Mouse (Mus musculus) thymus, adult 2 months (tissue): Measurements from ENCODE around the gene Tmprss7. TPM values are rescaled to one million over a fixed set of nuclear protein-coding genes. Genes with fewer than 3 reads are reported as not detected.
A peak's percentile ranks its signal among the peaks of the same experiment; 100 is the strongest.

Source experiments
- DNase-seq: peaks from one replicate; pipeline ENCODE4 v3.0.0; 2021
- H3K27ac ChIP-seq: fragments of 200-500 bp; 2 replicates; pipeline ENCODE4 v1.5.1; 2012; ENCODE audit warnings: low read length, control low read depth; ENCODE audit not compliant: control insufficient read depth, insufficient read depth
- H3K27me3 ChIP-seq: fragments of 200-500 bp; 2 replicates; pipeline ENCODE4 v1.6.1; 2012; ENCODE audit warnings: mild to moderate bottlenecking, low read length, moderate library complexity, mixed read lengths; ENCODE audit not compliant: control insufficient read depth, insufficient read depth
- H3K36me3 ChIP-seq: fragments of 200-500 bp; 2 replicates; pipeline ENCODE4 v1.6.1; 2012; ENCODE audit warnings: mild to moderate bottlenecking, low read length, moderate library complexity; ENCODE audit not compliant: control insufficient read depth, insufficient read depth
- H3K4me1 ChIP-seq: fragments of 200-500 bp; replicated peaks from 2 replicates; pipeline ENCODE4 v1.6.1; 2012; ENCODE audit warnings: low read length; ENCODE audit not compliant: control insufficient read depth, insufficient read depth
- H3K4me3 ChIP-seq: fragments of 200-500 bp; 2 replicates; pipeline ENCODE4 v1.5.1; 2012; ENCODE audit warnings: mild to moderate bottlenecking, low read length, control low read depth, moderate library complexity; ENCODE audit not compliant: control insufficient read depth, insufficient read depth
- CTCF ChIP-seq: fragments of 200-500 bp; IDR thresholded peaks from 2 replicates; pipeline ENCODE4 v1.5.1; 2012; ENCODE audit warnings: mild to moderate bottlenecking, control low read depth, low read length, moderate library complexity, borderline replicate concordance; ENCODE audit not compliant: control insufficient read depth, poor library complexity, insufficient read depth; ENCODE audit errors: extremely low read depth
- POLR2A ChIP-seq: fragments of 200-500 bp; IDR thresholded peaks from 2 replicates; pipeline ENCODE4 v1.6.1; 2012; ENCODE audit warnings: mild to moderate bottlenecking, low read length, control low read depth, moderate library complexity; ENCODE audit not compliant: control insufficient read depth, poor library complexity, insufficient read depth; ENCODE audit errors: extremely low read depth
- WGBS: fragments of 180-500 bp; shearing (Covaris S2); methylation state at CpG from one replicate; pipeline ENCODE4 v1.1.7; 2018; 5-methylcytosine and 5-hydroxymethylcytosine counted together
- polyA plus RNA-seq: library from polyadenylated mRNA; depleted of rRNA; stranded (reverse); fragments of >200 nt; gene quantifications from 2 replicates; pipeline ENCODE4 v1.2.3, GENCODE M21; 2012

Tmprss7 gene
- polyA plus RNA-seq, 1 experiment = 0.07 TPM

DNA sequence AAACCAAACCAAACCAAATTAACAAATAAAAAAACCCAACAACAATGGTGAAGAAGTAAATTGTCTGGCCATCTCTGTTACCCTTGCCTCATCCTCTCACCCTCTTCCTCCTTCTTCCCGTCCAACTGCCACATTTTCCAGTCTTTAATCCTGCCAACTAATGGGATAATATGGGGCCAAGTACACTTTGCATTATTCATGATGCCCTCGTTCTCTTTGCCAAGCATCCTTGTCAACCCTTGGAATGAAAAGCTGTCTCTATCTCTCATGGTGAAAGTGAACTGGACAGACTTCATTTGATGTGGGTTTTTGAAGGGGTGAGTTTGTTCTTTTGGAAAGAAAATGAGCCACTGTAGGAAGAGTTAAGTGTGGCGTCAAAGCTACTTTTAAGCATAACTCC lies 607 bp downstream of the Tmprss7 start:
- no peak for DNase-seq
- no peak overlapping the region for H3K4me3 ChIP-seq

GRCm38 (mm10) chr16:45690178-45690577 lies 3.3 kb downstream of the Tmprss7 start:
- no peak overlapping the region for H3K4me3 ChIP-seq
- WGBS = 52% methylated on average over 4 of the region's 4 CpGs
- no peak overlapping the region for H3K27ac ChIP-seq
- TF ChIP-seq POLR2A = no peak
- TF ChIP-seq CTCF = no peak
- H3K36me3 ChIP-seq = no peaks in the 10 kb centered on the region
- no peak for DNase-seq
- no peaks in the 10 kb centered on the region; the same call in 1 of the 2 replicates for H3K4me1 ChIP-seq
- H3K27me3 ChIP-seq = no peaks in the 10 kb centered on the region

More for the DNA sequence above, 607 bp downstream of the Tmprss7 start:
- Histone ChIP-seq H3K27ac (no peak overlapping the region), H3K36me3 (no peaks in the 10 kb centered on the region), H3K4me1 (no peaks in the 10 kb centered on the region; the same call in 1 of the 2 replicates), H3K27me3 (no peaks in the 10 kb centered on the region)
- 83% methylated on average over 3 of the region's 3 CpGs for WGBS
- TF ChIP-seq CTCF (no peak), POLR2A (no peak)

DNA sequence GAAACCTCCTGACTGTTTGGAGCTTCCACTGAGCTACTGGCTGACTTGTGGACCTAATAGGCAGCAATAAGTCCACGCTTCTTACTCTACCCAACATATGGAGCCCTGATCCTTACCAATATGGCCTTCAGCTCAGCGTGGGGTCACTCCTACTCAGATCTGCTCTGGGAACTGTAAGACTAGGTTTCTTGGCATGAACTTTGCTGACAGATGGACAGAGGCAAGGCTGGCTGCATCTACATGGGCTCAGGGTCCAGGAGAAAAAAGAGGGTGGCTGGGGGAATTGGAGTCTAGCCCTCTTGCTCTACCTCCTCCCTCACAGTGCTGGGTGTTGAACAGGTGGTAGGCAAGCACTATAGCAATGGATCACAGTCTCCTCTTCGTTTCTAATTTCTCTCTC lies 6.6 kb downstream of the Tmprss7 start:
- no peaks in the 10 kb centered on the region for H3K36me3 ChIP-seq
- H3K4me3 ChIP-seq = no peak overlapping the region
- DNase-seq = no peak
- TF ChIP-seq CTCF (no peak), POLR2A (no peak)
- H3K27me3 ChIP-seq = no peaks in the 10 kb centered on the region
- WGBS = 88% methylated on average over 3 of the region's 3 CpGs
- no peak overlapping the region for H3K27ac ChIP-seq
- H3K4me1 ChIP-seq = no peaks in the 10 kb centered on the region; the same call in 1 of the 2 replicates

- Histone ChIP-seq H3K4me3 (no peak overlapping the region), H3K4me1 (no peaks in the 10 kb centered on the region; the same call in 1 of the 2 replicates), H3K27ac (no peak overlapping the region), H3K27me3 (no peaks in the 10 kb centered on the region), H3K36me3 (no peaks in the 10 kb centered on the region)
- TF ChIP-seq POLR2A = no peak
- no peak for TF ChIP-seq CTCF
- no peak for DNase-seq
- WGBS = 94% methylated on average over 3 of the region's 3 CpGs
These were observed 8.2 kb downstream of the Tmprss7 start for GRCm38 (mm10) chr16:45685295-45685694.

DNA sequence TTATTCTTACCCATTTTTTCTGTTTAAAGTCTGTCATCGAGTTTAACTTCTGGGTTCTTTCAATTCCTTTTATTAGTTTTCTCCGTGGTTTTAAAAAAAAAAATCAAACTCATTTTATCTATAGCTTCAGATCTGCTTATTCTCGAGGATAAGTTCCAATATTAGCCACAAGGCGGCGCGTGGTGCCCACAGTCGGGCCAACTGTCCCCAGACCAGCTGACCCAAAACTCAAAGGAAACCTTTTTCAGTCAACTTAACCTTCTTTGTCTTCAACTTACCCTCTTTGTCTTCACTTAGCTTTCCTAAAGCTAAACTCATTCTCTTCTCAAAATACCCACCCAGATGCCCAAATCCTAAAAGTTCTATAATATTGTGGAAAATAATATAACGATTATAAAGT lies 8.6 kb downstream of the Tmprss7 start:
- TF ChIP-seq POLR2A = no peak
- peak; percentile 64; the same call in 1 of the 2 replicates for TF ChIP-seq CTCF

DNA sequence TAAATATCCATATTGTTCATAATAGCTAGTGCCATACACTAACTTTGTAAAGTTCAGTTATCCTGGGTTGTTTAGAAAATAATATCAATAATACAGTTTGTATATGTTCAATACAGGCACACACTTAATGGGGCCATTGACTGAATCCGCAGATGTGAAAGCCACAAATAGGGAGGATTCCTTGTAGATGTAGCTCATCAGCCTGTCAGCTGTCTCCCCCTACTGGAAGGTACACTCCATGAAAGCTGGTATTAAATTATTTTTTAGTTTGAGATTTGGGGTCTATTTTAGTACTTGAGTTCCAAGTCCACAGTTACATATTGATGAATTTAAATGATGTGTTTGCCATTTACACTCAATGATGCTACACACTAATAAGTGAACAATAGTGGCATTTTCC lies 17.0 kb downstream of the Tmprss7 start:
- H3K36me3 ChIP-seq = no peaks in the 10 kb centered on the region
- H3K27ac ChIP-seq = no peak overlapping the region
- no peak for DNase-seq
- WGBS = 8% methylated on average over 1 of the region's 1 CpGs
- no peaks in the 10 kb centered on the region for H3K27me3 ChIP-seq
- no peaks in the 10 kb centered on the region for H3K4me1 ChIP-seq
- TF ChIP-seq CTCF (no peak), POLR2A (no peak)
- H3K4me3 ChIP-seq = no peak overlapping the region

More for the DNA sequence above, 8.6 kb downstream of the Tmprss7 start:
- peak; percentile 27 for DNase-seq
- WGBS = 13% methylated on average over 8 of the region's 8 CpGs
- Histone ChIP-seq H3K4me1 (no peaks in the 10 kb centered on the region), H3K27ac (no peak overlapping the region), H3K4me3 (no peak overlapping the region), H3K27me3 (no peaks in the 10 kb centered on the region), H3K36me3 (no peaks in the 10 kb centered on the region)

GRCm38 (mm10) chr16:45670005-45670404 lies 23.5 kb downstream of the Tmprss7 start:
- Histone ChIP-seq H3K36me3 (no peaks in the 10 kb centered on the region), H3K4me3 (no peak overlapping the region), H3K4me1 (no peaks in the 10 kb centered on the region), H3K27me3 (no peaks in the 10 kb centered on the region), H3K27ac (no peak overlapping the region)
- TF ChIP-seq CTCF = no peak
- TF ChIP-seq POLR2A = no peak
- no peak for DNase-seq
- 87% methylated on average over 4 of the region's 4 CpGs for WGBS
